Mouse (Mus musculus) T-helper 17 cell (primary cell): ENCODE results near the gene Bphl.
"Not testable (repeated sequence)": the region's sequence is repeated elsewhere in the genome, so short reads cannot be mapped to it uniquely, and the experiment has no call there.

ENCODE experiments used
- in situ Hi-C, 2 experiments: fragments of 300-600 bp; cut with MboI, MseI; formaldehyde crosslinking; loops; 1 replicate in 1 of 2; 2 replicates in 1 of 2; pipeline ENCODE4 v1.15.1; 2025; ENCODE audit warnings: high pct_unique_total_duplicates in 2 of 2

Bphl gene

DNA sequence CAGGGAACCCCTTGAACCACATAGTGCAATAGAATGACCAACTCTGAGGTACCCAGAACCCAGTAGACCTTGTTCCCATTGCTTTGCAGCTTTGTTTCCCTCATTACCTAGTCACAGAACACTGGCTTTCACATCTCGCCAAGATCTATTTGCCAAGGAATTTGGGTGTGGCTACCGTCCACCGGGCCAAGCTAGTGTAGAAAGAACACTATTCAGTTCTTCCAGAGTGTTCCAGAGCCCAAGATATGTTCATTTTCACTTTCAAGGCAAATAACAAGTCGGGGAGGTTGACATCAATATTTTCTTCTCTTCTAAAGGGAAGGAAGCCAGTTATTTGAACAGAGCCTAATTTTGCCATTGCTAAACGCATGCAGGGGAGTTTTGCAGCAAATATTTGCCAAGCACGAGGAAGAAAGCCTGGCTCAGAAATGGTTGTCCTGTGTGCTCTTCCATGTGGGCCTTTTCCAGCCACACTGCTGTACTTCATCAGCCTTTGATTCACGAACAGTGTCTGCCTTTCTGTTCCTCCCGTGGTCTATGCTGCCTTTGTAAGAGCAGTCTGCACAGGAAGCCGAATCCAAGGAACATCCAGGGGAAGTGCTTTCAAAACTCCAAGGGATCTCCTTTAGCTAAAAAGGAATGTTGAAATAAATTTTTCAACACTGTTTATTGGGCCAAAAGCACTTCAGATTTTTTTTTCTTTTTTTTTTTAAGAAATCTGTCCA is 46.8 kb downstream of the Bphl start:
- in situ Hi-C loops: no loop called here

GRCm38 (mm10) chr13:34087052-34087812 is 49.8 kb downstream of the Bphl start:
- in situ Hi-C loops: no loop called here

DNA sequence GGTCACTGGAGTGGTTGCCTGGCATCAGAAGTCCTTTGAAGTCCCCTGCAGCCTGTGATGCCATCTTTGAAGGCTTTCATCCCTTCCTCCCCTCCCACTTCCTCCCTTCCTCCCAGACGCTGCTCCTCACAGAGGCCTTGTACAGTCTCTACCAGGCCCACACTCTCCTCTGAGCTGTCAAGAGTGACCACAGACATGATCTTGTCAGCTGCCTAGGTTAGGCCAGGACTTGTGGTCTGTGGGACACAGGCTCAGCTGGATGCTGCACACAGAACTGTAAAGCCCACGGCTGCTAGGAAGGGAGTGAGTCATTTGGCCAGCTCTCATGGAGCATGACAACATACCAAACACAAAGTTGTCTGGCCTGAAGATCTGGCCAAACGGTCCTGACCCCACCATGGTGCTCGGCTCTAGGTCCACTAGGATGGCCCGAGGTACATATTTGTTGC is 50.8 kb downstream of the Bphl start:
- in situ Hi-C loops: not testable (repeated sequence)

DNA sequence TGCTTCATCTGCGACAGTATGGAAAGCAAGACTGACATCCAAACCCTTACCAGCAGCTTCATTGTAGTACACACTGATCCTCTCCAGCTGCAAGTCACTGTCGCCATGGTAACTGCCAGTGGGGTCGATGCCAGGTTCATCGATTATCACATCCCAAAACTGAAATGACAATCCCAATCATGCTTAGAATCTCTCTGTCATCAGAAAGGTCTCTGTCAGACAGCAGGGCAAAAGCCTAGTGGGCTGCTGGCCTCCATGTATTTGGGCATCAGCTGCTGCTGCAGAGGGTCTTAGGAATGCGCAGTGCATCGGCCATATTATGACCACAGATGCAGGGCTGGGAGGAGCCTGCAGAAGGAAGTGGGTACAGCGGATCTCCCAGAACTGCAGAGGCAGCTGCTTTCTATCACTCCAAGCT is 51.5 kb downstream of the Bphl start:
- in situ Hi-C loops: no loop called here

GRCm38 (mm10) chr13:34089358-34089757 is 52.0 kb downstream of the Bphl start:
- in situ Hi-C loops: no loop called here

- in situ Hi-C loops: no loop called here
Measured at GRCm38 (mm10) chr13:34095542-34096435, 58.4 kb downstream of the Bphl start.

DNA sequence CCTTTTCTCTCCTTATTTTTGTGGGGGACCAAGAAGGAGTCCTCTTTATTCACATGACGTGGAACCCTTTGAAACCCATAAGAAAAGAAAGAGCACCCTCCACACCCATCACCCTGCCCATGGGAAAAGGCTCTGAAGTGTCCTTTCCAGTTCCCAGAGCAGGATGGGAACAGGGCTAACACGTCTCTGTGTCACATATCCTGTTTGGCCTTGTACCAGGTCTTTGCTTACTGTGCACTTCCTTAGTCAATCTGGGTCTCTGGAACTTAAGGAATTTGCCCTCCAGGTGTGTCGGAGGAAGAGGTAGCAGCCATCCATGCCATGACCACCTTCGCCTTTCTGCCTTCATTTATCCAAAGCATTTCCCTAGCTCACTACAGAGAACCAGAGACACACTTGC is 59.1 kb downstream of the Bphl start:
- in situ Hi-C loops: no loop called here

DNA sequence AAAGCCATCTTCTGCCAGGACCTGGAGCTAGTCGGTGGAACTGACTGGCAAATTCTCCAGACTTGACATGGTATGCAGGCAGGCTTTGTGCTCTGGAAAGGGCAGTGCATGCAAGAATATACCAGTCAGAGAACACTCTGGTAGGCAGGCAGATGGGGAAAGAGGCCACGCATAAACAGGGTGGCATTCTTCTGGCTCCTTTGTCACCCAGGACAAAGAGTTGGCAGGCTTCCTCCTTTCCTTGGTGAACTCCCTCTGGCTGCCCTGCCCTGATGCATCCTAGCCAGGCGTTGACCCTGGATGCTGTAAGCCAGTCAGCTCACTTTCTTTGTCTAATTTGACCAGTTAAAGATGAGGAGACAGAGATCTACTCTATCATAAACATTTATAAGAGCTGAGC is 59.7 kb downstream of the Bphl start:
- in situ Hi-C loops: no loop called here

DNA sequence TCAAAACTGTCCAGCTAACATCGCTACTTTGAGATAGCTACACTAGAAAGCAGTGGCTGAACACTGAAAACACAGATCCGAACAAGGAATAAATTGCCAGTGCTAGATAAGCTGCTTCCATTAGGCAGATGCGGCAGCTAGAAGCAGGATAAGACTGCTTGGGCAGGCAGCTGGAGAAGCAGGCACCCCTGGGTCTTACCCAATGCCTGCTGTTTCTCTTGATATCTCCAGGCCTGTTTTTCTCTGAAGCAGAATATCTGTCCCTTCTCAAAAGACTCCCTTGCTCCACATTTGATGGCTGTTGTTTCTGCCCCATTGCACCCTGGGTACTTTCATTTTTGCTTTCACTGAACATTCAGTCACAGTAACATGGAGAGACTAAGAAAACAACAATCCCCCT is 63.3 kb downstream of the Bphl start:
- in situ Hi-C loops: no loop called here

DNA sequence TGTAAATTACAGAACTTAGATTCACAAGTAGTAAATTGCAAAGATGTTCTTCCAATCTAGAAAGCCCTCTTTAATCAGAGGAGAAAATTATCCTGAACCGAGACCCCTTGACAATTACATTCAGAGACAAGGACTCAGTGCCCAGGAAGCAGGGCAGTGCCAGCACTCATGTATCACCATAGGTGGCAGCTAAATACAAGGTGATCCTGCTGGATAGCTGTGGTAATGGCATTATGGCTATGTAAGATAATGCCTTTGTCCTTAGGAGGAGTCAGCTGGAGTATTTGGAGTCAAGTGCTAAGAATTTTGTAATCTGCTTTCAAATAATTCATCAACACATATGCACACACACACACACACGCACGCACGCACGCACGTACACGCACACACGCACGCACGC is 63.9 kb downstream of the Bphl start:
- in situ Hi-C loops: no loop called here

DNA sequence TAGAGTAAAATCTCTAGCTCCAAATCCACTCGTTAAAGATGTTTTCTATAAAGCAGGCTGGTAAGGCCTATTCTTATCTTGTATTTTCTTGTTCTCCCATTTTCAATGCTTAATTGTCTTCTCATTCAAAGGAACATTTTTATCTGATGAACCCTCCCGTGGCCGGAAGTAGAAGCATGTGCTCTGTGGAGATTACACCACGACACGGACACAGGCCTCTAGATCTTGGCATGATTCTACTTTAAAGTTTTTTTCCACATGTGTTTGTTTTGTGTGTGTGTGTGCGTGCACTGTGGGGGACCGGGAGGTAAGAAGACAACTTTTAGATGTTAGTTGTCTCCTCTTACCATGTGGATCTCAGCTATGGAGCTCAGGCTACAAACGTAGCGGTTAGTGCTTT is 64.5 kb downstream of the Bphl start:
- in situ Hi-C loops: no loop called here

DNA sequence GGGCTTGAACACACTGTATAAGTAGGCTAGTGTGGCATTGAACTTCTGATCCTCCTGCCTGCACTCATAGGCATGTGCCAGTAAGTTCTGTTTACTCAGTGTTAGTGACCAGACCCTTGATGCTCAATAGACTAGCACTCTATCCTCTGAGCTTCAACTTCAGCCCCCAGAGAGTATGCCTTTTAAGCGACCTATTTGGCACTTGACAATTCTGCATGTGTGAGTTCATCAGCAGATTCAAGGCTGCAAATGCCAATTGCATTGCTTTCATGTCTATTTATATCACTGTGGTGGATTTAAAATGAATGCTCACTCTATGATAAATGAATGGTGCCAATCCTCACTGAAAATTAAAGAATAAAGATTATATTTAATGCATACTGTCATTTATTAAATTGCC is 68.0 kb downstream of the Bphl start:
- in situ Hi-C loops: no loop called here

DNA sequence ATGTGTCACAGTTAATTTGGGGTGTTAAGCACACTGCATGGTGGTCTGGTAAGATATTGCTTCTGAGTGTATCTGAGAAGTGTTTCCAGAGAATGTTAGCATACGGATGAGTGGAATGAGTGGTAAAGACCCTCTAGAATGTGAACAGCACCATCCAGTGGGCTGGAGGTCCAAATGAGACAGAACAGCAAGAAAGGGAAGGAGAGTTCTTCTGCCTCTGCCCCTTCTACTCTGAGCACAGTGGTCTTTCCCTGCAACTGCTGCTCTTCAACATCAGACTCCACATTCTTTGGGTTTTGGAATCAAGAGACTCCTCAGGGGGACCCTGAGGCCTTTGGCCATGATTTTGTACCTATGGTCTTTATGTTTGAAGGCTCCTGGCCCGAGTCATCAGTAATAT is 68.9 kb downstream of the Bphl start:
- in situ Hi-C loops: no loop called here

DNA sequence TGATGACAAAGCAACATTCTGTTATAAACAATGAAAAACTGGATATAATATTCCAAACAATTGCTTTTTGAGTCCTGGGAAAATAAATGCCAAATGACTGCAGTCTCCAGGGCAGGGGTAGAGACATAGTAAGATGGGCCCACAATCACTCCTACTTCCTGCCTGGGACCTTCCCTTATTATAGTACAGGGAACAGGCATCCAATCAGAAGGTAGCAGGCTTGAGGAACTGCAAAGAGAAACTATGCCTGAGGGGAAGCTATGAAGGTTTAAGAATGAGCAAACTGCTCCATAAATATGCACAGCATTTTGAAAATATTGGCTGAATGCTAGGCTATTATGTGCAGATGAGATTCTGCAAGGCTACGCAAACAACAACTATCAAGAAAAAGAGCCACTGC is 69.6 kb downstream of the Bphl start:
- in situ Hi-C loops: no loop called here

GRCm38 (mm10) chr13:34109035-34109676 is 71.8 kb downstream of the Bphl start:
- in situ Hi-C loops: no loop called here

DNA sequence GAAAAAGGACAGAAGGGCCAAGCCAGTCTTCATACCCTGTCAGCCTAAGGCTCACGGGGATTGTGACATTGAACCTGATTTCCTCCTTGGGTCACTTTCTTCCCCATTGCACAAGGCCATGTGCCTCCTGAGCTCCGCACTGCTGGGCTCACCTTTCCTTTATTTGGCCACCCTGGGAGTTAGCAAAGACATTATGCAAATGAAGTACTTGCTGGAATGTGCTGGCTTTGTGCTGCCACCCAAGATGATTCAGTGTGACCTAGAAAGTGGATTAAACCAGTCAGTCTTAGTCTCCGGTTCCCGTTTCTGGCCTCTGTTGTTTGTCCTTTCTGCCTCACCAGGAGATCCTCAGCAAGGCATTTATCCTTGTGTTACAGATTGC is 72.3 kb downstream of the Bphl start:
- in situ Hi-C loops: no loop called here

GRCm38 (mm10) chr13:34111019-34111418 is 73.6 kb downstream of the Bphl start:
- in situ Hi-C loops: no loop called here

DNA sequence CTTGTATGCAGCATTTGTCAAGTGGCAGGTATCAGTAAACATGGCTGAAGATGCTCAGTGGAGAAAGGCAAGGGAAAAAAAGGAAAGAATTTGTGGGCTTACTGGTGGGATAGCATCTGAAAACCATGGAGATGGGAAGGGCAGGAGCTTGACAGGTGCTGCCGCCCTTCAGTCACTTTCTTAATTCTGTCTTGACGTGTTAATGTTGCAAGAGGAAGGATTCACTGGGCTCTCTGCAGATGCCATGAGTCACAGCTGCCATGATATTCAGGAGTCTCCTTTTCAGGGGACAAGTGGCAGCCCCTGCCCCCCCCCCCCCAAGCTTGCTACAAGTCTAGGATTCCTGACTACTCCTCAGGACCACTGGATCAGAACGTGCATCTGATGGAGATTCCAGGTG is 74.5 kb downstream of the Bphl start:
- in situ Hi-C loops: no loop called here

DNA sequence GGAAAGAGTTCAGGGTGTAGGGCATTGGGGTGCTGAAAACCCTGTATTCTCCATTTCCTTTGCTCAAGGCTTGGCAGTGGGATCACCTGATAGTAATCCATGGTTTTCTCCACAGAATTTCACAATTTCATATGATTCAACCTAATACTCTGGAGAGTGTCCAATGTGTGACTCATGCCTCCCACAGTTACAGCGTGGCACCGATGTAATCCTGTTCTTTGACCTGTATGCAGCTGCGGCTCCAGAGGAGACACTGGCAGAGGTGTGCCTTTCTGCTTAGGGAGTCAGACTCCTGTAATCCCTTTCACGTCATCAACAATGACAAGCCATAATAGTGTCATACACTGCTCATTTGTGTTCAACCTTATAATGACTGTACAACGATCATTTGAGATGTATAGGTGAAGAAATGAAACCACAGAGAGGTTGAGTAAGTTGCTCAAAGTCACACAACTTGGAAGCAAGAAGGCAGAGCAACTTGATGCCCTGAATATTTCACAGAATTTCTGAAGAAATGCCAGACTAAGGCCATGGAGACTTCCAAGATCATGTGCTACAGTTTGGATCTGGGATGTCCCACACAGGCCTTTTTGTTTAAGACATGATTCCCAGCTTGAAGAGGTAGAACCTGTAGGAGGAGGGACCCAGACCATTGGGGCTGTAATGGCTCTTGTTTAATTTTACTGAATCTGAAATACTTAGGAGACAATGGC is 75.1 kb downstream of the Bphl start:
- in situ Hi-C loops: no loop called here

GRCm38 (mm10) chr13:34113086-34113485 is 75.7 kb downstream of the Bphl start:
- in situ Hi-C loops: no loop called here

GRCm38 (mm10) chr13:34114654-34115053 is 77.3 kb downstream of the Bphl start:
- in situ Hi-C loops: no loop called here
